Mouse (Mus musculus): ENCODE results near the gene Adnp.

DNA sequence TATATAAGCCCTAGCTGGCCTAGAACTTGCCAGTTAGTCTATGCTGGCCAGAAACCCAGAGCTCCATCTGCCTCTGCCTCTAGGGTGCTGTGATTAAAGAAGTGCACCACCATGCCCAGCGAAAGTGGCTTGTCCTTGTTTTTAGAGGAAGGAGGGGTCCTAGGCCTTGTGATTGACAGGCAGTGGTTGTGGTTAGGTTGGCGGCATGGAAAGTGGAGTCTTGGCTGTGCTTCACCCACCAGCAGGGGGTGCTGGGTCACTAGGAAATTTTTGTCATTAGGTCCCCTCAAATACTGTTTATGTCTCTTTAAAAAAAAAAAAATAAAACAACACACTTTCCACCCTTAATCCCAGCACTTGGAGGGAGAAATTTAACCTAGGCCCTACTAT is 41.9 kb upstream of the Adnp start:
- TF ChIP-seq GATA1 (IDR thresholded peaks at IDR 0.05; ENCODE audit: borderline replicate concordance, low read length) (no peak), FLI1 (IDR thresholded peaks at IDR 0.05; ENCODE audit: low read length) (no peak)

Data from megakaryocyte, embryonic 14.5 days (primary cell).